Mouse (Mus musculus): ENCODE data around the gene Rps23. TPM values are rescaled to one million over a fixed set of nuclear protein-coding genes. Genes with fewer than 3 reads are reported as not detected.

Rps23 gene
- 1,782 TPM for polyA plus RNA-seq (2012; fragmentation: generic; extraction: Trizol)

DNA sequence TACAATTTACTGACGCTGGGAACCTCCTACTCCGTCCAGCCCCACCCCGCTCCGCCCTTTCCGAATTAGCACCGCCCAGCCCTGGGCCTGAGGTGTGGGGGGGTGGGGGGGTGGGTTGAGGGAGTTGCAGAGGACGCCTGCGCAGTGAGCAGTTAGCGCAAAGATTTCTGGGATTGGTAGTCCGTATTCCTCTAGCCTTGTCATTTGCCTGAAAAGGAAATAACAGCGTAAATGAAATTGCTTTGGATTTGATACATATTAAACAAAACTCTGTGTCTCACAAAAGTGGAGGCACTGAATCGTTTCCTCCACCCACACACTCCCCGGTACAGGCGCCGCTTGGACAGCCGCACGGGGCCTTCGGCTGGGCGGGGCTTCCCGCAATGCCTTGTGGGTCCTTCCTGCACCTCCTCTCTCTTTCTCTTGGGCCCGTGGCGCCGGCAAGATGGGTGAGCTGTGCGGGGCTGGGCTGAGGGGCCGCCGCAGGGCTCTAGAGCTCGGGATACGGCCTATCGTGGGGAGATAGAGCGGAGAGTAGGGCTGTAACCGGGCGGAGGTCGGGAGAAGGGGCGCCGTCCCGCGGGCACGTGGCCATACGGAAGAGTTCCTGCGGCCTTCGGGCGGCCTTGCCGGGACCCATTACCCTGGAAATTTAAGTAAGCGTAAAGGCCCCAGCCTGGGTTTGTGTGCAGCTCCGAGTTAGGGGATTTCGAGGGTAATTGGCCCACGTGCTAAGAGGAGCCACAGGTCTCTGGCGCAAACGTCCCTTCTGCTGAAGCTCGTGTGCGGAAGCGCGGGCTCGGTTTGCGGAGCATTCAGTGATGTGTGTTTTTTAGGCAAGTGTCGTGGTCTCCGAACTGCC, at the start of gene Rps23:
Rps23 (plus strand) TSS at position 208 of the 862 bp plus-strand sequence.
- peaks cover 12% of the 10 kb centered on the region for H3K79me2 ChIP-seq (ENCODE audit: control insufficient read depth, insufficient read depth)
- no peaks in the 10 kb centered on the region for H3K27me3 ChIP-seq (ENCODE audit: control insufficient read depth, insufficient read depth, insufficient read length)
- TF ChIP-seq MAX (IDR thresholded peaks at IDR 0.05; ENCODE audit: low read depth) (peak; percentile 85), POLR2A (IDR thresholded peaks at IDR 0.05; ENCODE audit: insufficient read length, low read depth) (peak; percentile 68), SRF (IDR thresholded peaks at IDR 0.05; ENCODE audit: control insufficient read depth, insufficient read length, low read depth) (peak; percentile 27), POLR2AphosphoS2 (IDR thresholded peaks at IDR 0.05; ENCODE audit: insufficient read length, low read depth) (peak; percentile 66), TCF3 (IDR thresholded peaks at IDR 0.05; ENCODE audit: insufficient read length, low read depth) (no peak)
- H3K4me3 ChIP-seq = peak within 1 kb of the TSS; percentile 65
- peaks cover 13% of the 10 kb centered on the region for H3K36me3 ChIP-seq (ENCODE audit: control insufficient read depth, insufficient read depth)
- peak within 1 kb of the TSS; percentile 84 for H3K4me2 ChIP-seq (ENCODE audit: low read depth)
- H3ac ChIP-seq (ENCODE audit: control insufficient read depth, insufficient read length) = peak within 1 kb of the TSS; percentile 91

DNA sequence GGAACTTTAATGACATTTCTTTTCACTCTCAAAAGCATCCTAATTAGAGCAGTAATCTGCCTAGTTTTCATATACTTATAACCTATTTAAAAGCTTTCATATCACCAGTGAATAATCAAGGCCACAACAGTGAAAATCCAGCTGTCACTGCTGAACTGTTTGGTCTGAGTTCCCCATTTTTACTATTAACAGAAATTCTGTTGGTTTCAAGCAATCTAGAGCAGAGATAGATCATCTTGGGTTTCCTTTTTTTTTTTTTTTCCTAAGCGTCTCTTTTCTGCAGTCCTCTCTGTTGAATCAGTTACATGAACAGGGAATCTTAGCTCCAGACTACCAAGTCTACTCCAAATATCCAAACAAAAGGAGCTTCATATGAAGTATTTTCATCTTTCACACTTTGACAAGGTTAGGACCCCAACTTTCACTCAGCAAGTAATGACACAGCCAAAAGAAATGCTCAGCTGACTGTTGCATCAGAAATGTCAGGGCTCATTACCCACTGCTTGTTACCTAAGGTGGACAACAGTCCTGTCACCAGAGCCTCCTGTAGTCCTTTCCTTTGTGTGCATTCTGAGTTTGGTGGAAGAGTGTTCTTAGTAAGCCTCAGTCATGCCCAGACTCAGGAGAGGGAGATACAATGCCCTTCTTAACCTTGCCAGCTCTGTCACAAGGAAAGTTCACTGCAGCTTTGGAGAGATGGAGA, 40.9 kb upstream of the Rps23 start:
- Histone ChIP-seq H3K4me3 (no peak overlapping the region), H3K79me2 (ENCODE audit: control insufficient read depth, insufficient read depth) (no peaks in the 10 kb centered on the region), H3K4me2 (ENCODE audit: low read depth) (no peak overlapping the region), H3K36me3 (ENCODE audit: control insufficient read depth, insufficient read depth) (no peaks in the 10 kb centered on the region), H3ac (ENCODE audit: control insufficient read depth, insufficient read length) (no peak overlapping the region), H3K27me3 (ENCODE audit: control insufficient read depth, insufficient read depth, insufficient read length) (no peaks in the 10 kb centered on the region)
- no peak for TF ChIP-seq CEBPB (IDR thresholded peaks at IDR 0.05; ENCODE audit: insufficient read depth, poor library complexity, severe bottlenecking)
- TF ChIP-seq MYOG (IDR thresholded peaks at IDR 0.05; ENCODE audit: control insufficient read depth in 1 of 3, insufficient read depth in 1 of 3, insufficient read length in 2 of 3, low read depth in 2 of 3) = no peak
- no peak for TF ChIP-seq POLR2A (IDR thresholded peaks at IDR 0.05; ENCODE audit: insufficient read length, low read depth)
- no peak for TF ChIP-seq USF1 (IDR thresholded peaks at IDR 0.05; ENCODE audit: low read depth)
- TF ChIP-seq TCF12 (IDR thresholded peaks at IDR 0.05; ENCODE audit: insufficient read depth, poor library complexity, severe bottlenecking) = no peak
- no peak for TF ChIP-seq MAX (IDR thresholded peaks at IDR 0.05; ENCODE audit: low read depth)
- TF ChIP-seq REST (IDR thresholded peaks at IDR 0.05; ENCODE audit: insufficient read depth, insufficient read length) = no peak
- TF ChIP-seq POLR2AphosphoS2 (IDR thresholded peaks at IDR 0.05; ENCODE audit: insufficient read length, low read depth) = no peak
- TF ChIP-seq TCF3 (IDR thresholded peaks at IDR 0.05; ENCODE audit: insufficient read length, low read depth) = no peak
- TF ChIP-seq E2F4 (IDR thresholded peaks at IDR 0.05; ENCODE audit: insufficient read depth) = no peak
- no peak for TF ChIP-seq MYOD1 (IDR thresholded peaks at IDR 0.05; ENCODE audit: control insufficient read depth in 1 of 3, insufficient read length in 2 of 3, low read depth in 2 of 3)
- no peak for TF ChIP-seq SRF (IDR thresholded peaks at IDR 0.05; ENCODE audit: control insufficient read depth, insufficient read length, low read depth)

DNA sequence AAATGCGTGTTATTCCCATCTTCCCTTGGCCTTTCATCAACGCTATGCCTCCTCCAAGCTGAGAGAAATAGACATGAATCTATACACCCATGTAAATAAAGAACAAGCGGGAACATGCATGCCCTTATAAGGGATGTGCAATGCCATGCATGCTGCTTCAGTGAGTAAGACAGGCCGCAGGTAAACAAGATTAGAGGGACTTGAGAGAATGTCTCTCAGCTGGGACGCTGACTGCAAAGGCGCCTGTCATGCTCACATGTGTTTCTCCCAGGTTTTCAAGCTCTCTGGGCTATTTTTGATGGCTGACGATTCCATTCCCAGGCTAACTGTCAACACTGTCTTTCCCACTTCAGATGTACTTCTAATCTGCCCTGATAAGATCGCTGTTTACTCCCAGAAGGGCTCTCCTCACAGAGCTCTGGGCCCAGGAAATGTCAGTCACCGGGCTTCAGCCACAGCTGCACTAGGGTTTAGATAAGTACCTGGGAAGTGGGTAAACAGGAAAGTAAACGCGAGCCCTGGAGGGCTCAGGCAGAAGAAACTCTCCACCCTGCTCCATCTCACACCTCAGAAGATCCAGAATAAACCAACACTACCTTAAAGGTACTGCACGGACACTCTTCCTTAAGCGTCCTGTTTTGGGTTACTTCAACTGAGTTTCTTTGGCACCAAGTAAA, 36.8 kb upstream of the Rps23 start:
- no peak overlapping the region for H3K4me3 ChIP-seq

DNA sequence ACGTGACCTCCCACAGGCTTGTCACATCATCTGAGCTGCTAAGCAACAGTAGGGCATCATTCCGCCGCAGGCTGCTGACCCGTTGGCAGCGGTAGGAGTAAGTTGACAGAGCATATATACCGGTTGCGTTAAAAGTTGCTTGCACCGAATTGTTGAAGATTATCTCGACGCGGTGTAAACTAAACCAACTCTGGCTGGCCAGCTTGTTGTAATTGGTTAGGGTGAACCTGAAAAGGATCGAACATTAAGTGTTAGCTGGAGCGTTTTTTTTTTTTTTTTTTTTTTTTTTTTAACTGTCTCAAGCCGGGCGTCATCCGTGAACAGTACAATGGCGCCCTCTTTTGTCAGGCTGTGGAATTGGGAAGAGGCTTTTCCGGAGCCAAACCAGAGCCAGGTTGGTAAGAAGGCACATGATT, 36.2 kb upstream of the Rps23 start:
- Histone ChIP-seq H3K4me2 (ENCODE audit: low read depth) (peak overlapping the region; percentile 86), H3ac (ENCODE audit: control insufficient read depth, insufficient read length) (no peak overlapping the region), H3K36me3 (ENCODE audit: control insufficient read depth, insufficient read depth) (no peaks in the 10 kb centered on the region), H3K4me3 (no peak overlapping the region), H3K79me2 (ENCODE audit: control insufficient read depth, insufficient read depth) (no peaks in the 10 kb centered on the region), H3K27me3 (ENCODE audit: control insufficient read depth, insufficient read depth, insufficient read length) (no peaks in the 10 kb centered on the region)
- TF ChIP-seq E2F4 (IDR thresholded peaks at IDR 0.05; ENCODE audit: insufficient read depth) (no peak), REST (IDR thresholded peaks at IDR 0.05; ENCODE audit: insufficient read depth, insufficient read length) (no peak), TCF3 (IDR thresholded peaks at IDR 0.05; ENCODE audit: insufficient read length, low read depth) (no peak)

More for the DNA sequence above, 36.8 kb upstream of the Rps23 start:
- TF ChIP-seq USF1 (IDR thresholded peaks at IDR 0.05; ENCODE audit: low read depth) = no peak
- H3K4me2 ChIP-seq (ENCODE audit: low read depth) = peak overlapping the region; percentile 86
- H3K79me2 ChIP-seq (ENCODE audit: control insufficient read depth, insufficient read depth) = no peaks in the 10 kb centered on the region
- H3ac ChIP-seq (ENCODE audit: control insufficient read depth, insufficient read length) = no peak overlapping the region
- no peaks in the 10 kb centered on the region for H3K27me3 ChIP-seq (ENCODE audit: control insufficient read depth, insufficient read depth, insufficient read length)
- H3K36me3 ChIP-seq (ENCODE audit: control insufficient read depth, insufficient read depth) = no peaks in the 10 kb centered on the region

DNA sequence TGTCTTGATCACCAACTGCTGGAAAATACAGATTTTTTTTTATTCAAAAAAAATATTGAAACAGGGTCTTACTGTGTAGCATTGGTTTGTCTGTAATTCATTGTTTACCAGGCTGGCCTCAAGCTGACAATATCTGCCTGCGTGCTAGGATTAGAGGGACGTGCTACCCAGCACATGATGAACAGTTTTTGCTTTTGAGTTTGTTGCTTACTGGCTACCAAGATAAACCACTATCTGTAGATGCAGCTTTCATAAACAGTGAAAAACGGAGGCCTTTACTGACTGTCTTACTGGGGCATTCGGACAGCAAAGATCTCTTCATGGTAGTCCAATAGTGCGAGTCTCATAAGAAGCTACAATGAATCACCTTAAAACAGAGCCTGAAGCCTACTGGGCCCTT, 32.6 kb upstream of the Rps23 start:
- Histone ChIP-seq H3K4me2 (ENCODE audit: low read depth) (no peak overlapping the region), H3K27me3 (ENCODE audit: control insufficient read depth, insufficient read depth, insufficient read length) (no peaks in the 10 kb centered on the region), H3K4me3 (no peak overlapping the region), H3K79me2 (ENCODE audit: control insufficient read depth, insufficient read depth) (no peaks in the 10 kb centered on the region), H3K36me3 (ENCODE audit: control insufficient read depth, insufficient read depth) (no peaks in the 10 kb centered on the region), H3ac (ENCODE audit: control insufficient read depth, insufficient read length) (no peak overlapping the region)
- TF ChIP-seq CEBPB (IDR thresholded peaks at IDR 0.05; ENCODE audit: insufficient read depth, poor library complexity, severe bottlenecking) = no peak
- TF ChIP-seq MYOG (IDR thresholded peaks at IDR 0.05; ENCODE audit: control insufficient read depth in 1 of 3, insufficient read depth in 1 of 3, insufficient read length in 2 of 3, low read depth in 2 of 3) = no peak
- no peak for TF ChIP-seq POLR2AphosphoS2 (IDR thresholded peaks at IDR 0.05; ENCODE audit: insufficient read length, low read depth)
- no peak for TF ChIP-seq TCF3 (IDR thresholded peaks at IDR 0.05; ENCODE audit: insufficient read length, low read depth)
- no peak for TF ChIP-seq USF1 (IDR thresholded peaks at IDR 0.05; ENCODE audit: low read depth)
- TF ChIP-seq MYOD1 (IDR thresholded peaks at IDR 0.05; ENCODE audit: control insufficient read depth in 1 of 3, insufficient read length in 2 of 3, low read depth in 2 of 3) = no peak
- no peak for TF ChIP-seq POLR2A (IDR thresholded peaks at IDR 0.05; ENCODE audit: insufficient read length, low read depth)
- TF ChIP-seq SRF (IDR thresholded peaks at IDR 0.05; ENCODE audit: control insufficient read depth, insufficient read length, low read depth) = no peak
- TF ChIP-seq MAX (IDR thresholded peaks at IDR 0.05; ENCODE audit: low read depth) = no peak

Measured in myocyte (in vitro differentiated cells).